Mouse (Mus musculus): ENCODE measurements at regions not wholly inside any gene's neighbourhood (a gene's known extent, or its start where the extent isn't known, plus 50 kb on each side); places are given as distances from the start of the nearest gene placed in this dataset.
"Not testable (repeated sequence)": the region's sequence is repeated elsewhere in the genome, so short reads cannot be mapped to it uniquely, and the experiment has no call there.

- not testable (repeated sequence) for DNase-seq (ENCODE audit: low spot score in 2 of 2)
Observed at GRCm38 (mm10) chr17:13432256-13432655, 77.9 kb downstream of the Tcp10c start.

GRCm38 (mm10) chr17:13434146-13434545 is 79.8 kb downstream of the Tcp10c start:
- DNase-seq (ENCODE audit: low spot score in 2 of 2): not testable (repeated sequence)

GRCm38 (mm10) chr17:13438790-13439189 is 84.4 kb downstream of the Tcp10c start:
- DNase-seq (ENCODE audit: low spot score in 2 of 2): not testable (repeated sequence)

GRCm38 (mm10) chr17:13440708-13441530 is 86.5 kb downstream of the Tcp10c start:
- not testable (repeated sequence) for DNase-seq (ENCODE audit: low spot score in 2 of 2)

- DNase-seq (ENCODE audit: low spot score in 2 of 2): not testable (repeated sequence)
Observed at GRCm38 (mm10) chr17:13442229-13442628, 87.9 kb downstream of the Tcp10c start.

- DNase-seq (ENCODE audit: low spot score in 2 of 2): not testable (repeated sequence)
Observed at GRCm38 (mm10) chr17:13456869-13457600, 102.7 kb downstream of the Tcp10c start.

DNA sequence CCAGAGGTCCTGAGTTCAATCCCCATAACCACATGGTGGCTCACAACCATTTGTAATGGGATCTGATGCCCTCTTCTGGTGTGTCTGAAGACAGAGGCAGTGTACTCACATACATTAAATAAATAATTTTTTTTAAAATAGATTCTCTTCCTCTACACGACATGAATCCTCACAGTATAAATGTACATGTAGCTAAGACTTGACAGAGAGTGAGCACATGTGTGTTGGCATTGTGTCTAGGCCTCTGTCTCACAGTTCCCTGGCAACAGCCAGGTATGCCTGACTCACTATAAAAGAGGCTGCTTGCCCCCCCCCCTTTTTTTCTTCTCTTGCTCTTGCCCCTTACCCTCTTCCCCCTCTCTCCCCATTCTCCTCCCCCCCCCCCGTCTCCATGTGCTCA is 103.6 kb downstream of the Tcp10c start:
- DNase-seq (ENCODE audit: low spot score in 2 of 2): not testable (repeated sequence)

DNA sequence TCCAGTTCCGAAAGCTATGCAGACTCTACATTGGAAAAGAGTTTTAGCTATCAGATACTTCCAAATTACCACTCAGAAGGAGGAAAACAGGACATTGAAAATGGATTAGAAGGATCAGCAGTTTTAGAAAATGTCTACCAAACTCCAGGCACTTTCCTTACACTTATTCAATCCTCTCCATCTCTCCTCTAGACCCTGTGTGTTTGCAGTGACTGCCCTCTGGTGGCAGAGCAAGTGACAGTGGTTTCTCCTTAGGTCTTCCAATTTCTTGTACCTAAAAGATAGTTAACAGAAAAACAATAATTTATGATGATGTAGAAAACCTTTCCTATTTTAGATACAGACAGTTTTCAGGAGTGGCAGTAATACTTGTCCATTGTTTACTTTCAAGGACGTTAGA is 104.4 kb downstream of the Tcp10c start:
- not testable (repeated sequence) for DNase-seq (ENCODE audit: low spot score in 2 of 2)

DNA sequence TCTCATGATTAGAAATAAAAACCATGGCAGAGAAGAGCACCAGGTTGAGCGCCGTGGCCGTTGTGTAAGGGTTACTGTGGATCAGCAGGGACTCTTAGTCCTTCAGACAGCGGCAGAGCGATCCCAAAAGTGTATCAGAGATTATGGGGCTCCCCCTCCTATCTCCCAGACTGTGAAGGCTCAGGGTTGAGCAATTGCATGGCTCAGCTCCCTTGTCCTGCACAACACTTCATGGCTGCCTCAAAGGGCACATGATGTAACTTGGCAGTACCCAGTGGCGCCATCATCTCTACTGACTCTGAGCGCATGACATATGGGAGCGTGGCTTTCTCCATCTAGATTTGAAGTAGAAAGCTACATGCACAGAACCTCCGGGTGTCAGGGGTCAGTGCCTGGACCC is 108.3 kb downstream of the Tcp10c start:
- not testable (repeated sequence) for DNase-seq (ENCODE audit: low spot score in 2 of 2)

GRCm38 (mm10) chr17:13465822-13466221 is 111.5 kb downstream of the Tcp10c start:
- not testable (repeated sequence) for DNase-seq (ENCODE audit: low spot score in 2 of 2)

GRCm38 (mm10) chr17:13469867-13470380 is 115.6 kb downstream of the Tcp10c start:
- not testable (repeated sequence) for DNase-seq (ENCODE audit: low spot score in 2 of 2)

DNA sequence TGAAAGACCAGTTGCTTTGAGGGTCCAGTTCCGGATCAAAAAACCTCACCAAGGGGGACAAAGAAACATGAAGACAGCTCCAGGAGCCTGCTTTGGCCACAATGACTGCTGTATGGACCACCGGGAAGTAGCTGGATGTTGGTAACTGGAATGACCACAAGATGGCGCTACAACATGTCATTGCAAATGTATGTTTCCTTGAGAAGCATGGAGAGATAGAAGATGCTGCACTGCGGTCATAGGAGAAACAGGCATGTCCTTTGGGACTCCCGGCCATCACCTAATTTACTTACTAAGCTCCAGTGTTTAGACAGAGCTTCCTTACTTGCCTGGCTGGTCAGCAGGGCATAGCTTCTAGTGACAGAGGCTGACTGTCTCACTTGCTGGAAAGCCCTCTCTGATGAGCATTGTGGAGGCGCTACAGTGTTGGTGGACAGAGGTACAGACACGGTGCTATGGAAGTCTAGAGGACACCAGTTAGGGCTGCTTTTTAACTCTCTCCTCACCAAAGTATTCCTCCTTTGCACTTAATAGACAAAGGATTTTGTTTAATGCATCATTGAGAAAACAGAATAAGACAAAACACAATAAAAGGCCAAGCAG is 118.2 kb downstream of the Tcp10c start:
- peak; percentile 59 to 81 for DNase-seq (ENCODE audit: low spot score in 2 of 2)

GRCm38 (mm10) chr17:13474310-13475094 is 120.1 kb downstream of the Tcp10c start:
- peak in 1 of 2 experiments; percentile 37 for DNase-seq (ENCODE audit: low spot score in 2 of 2)

DNA sequence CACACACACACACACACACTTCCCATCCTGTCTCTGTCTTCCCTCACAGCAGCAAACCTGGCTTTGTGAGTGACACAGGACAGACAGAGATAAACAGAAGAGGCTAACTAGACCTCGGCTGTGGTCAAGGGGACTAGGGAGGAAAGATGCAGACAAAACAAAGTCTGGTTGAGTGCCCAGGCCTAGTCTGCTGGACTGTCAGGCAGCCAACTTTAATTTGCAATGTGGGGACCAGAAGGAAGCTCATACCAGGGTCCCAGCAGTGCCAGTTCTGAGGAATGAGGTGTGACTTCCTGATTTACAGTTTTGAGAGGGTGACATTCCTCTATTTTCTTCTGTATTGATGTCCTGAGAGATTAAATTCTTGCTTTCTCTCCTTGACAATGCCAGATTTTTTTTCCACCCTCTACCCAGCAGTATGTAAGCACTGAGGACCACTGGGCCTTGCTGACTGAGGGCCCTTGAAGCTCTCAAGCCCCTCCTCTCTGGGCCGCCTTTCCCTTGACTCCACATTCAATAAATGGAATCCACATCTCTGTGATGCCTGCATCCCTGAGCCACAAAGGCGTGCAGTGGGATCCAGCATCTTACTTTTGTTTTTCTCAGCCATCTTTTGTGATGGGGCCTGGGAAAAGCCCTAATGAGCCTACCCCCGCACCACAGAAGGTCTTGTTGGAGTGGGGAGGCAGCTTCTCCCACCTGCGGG is 124.6 kb downstream of the Tcp10c start:
- no peak for DNase-seq (ENCODE audit: low spot score in 2 of 2)

GRCm38 (mm10) chr17:13479572-13480063 is 125.2 kb downstream of the Tcp10c start:
- DNase-seq (ENCODE audit: low spot score in 2 of 2): no peak

DNA sequence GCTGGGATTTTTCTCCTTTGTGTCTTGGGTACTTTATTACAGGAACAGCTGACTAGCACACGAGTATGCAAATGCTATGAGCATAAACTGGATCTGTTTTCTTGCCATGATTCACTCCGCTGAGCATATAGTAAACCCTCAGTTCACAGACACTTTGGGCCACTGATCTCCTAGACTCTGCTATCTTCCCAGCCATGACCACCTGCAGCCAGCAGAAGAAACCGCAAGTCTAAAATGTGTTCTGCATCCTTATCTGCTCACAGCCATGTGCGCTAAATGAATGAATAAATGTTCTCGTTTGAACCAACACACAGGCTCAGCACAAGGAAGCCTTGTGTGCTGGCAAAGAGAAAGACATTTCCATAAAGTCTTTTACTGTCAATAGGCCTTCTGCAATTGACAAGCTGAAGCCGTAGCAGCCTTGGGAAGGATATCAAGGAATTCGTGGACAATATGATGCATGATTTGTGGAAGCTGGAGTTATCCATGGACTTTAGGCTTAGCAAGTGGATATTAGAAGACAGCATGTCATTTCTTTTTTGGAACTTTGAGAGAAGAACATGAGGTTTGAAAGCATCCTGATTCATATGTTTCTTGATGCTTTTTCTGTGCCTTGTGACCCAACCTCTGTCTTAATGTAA is 127.2 kb downstream of the Tcp10c start:
- DNase-seq (ENCODE audit: low spot score in 2 of 2): no peak

DNA sequence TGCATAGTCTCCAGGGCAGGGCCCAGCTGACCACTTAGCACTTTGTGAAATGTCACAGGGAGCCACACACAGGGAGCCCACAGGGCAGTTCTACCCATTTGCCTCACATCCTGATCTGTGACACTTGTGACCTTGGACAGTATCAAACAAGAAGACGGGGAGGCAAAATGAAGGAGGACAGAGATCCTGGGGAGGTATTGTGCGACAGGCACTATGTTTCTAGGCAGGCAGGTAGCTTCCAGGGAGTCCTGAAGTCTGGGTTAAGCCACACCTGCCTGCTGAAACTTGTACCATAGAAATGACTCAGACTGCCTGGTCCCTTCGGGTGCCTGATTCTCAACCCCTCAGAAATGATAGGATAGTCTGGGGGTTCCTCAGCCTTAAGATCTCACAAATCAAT is 127.8 kb downstream of the Tcp10c start:
- no peak for DNase-seq (ENCODE audit: low spot score in 2 of 2)

- DNase-seq (ENCODE audit: low spot score in 2 of 2): no peak
Observed at GRCm38 (mm10) chr17:13487291-13488215, 133.2 kb downstream of the Tcp10c start.
